Mouse (Mus musculus) brain, embryonic 14.5 days (tissue): Measurements from ENCODE around the gene Il10rb.

Experiments used
- CTCF ChIP-seq: fragments of 200-500 bp; IDR thresholded peaks from 2 replicates; pipeline ENCODE4 v1.5.1; 2012; ENCODE audit warnings: inconsistent platforms, mild to moderate bottlenecking, moderate library complexity, borderline replicate concordance; ENCODE audit not compliant: insufficient read depth, insufficient read length; ENCODE audit errors: extremely low read depth
- POLR2A ChIP-seq: fragments of 200-500 bp; IDR thresholded peaks from 2 replicates; pipeline ENCODE4 v1.6.1; 2012; ENCODE audit warnings: mild to moderate bottlenecking, inconsistent platforms, borderline replicate concordance; ENCODE audit not compliant: poor library complexity, insufficient read depth, insufficient read length, severe bottlenecking; ENCODE audit errors: extremely low read depth

DNA sequence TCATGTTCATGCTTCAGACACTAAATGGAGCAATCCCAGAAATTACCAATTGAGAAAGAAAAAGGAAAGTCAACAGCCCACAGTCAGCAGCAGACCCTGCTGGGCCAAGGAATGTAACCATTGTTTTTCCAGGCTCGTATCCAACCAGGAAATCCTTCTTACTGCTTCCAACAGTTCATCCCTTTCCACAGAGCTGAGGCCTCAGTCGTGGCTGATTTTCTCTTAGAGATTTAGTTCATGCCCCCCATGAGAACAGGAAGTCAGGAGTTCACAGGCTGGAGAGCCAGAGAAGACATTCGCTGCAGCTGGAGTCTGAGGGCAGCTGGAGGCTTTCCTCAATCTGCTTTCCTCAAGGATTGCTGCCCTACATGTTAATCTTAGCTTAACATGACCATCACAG, 42.5 kb upstream of the Il10rb start:
- TF ChIP-seq POLR2A: no peak
- no peak for TF ChIP-seq CTCF
